ENCODE assay signal across 8 mouse cellular contexts in the genomic region with DNA sequence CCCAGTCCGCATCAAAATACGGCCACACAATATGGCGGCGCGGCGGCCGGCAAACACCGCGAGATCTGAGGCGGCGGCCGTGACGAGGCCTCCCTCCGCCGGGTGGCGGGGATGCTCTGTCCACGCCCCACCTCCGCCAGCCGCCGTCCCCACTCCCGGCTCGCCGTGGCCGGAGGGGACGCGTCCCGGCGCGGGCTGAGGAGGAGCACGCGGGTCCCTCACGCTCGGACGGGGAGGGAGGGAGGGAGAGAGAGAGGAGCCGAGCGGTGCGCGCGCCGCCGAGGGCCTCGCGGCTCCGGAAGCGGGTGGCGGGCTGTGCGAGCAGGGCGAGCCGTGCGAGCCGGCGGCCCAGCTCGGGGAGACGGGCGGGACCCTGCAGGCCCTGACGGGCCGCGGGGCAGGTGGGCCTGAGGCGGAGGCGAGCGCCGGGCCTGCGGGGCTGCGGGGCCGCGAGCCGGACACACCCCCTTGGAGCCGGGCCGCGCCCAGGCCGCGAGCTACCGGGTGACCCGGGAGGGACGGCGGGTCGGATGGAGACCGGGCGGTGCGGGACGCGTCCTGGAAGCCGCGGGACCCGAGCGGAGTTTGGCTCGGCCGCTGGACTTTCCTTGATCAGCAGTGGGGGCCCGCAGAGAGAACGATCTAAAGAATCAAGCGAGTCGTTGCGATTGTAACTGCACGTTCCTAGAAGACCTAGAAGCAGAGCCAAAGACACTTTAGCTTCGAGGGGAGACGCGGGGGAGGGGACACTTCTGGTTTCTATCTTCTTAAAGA. TPM values are rescaled to one million over a fixed set of nuclear protein-coding genes. Genes with fewer than 3 reads are reported as not detected.
DNase-seq lines count a peak whose midpoint lies in the region; ATAC-seq and TF ChIP-seq lines count a peak whose summit lies in the region.

A gene (minus strand): TSS at position 3 of the 774 bp plus-strand sequence.

- H3K4me1 ChIP-seq in hindbrain, embryonic 10.5 days (replicated peaks) = peaks cover 34% of the 10 kb centered on the region
- peaks cover 9% of the 10 kb centered on the region; the same call in 1 of the 2 replicates for H3K4me1 ChIP-seq in lung, postnatal 0 days (ENCODE audit: insufficient read depth, low read depth, low read length)

- H3K27me3 ChIP-seq in hindbrain, embryonic 10.5 days (ENCODE audit: insufficient read depth, poor library complexity, severe bottlenecking) = no peaks in the 10 kb centered on the region
- no peaks in the 10 kb centered on the region for H3K27me3 ChIP-seq in lung, postnatal 0 days (replicated peaks; ENCODE audit: insufficient read depth, low read length)

- peaks cover 6% of the 10 kb centered on the region; the same call in 1 of the 2 replicates for H3K36me3 ChIP-seq in hindbrain, embryonic 10.5 days
- H3K36me3 ChIP-seq in lung, postnatal 0 days (ENCODE audit: insufficient read depth, low read length) = no peaks in the 10 kb centered on the region

- peak within 1 kb of the TSS; percentile 58 for H3K4me2 ChIP-seq in lung, postnatal 0 days (replicated peaks; ENCODE audit: low read depth, low read length)

- TF ChIP-seq EP300 in lung, postnatal 0 days (IDR thresholded peaks at IDR 0.05) = no peak

- peak within 1 kb of the TSS; percentile 99 for H3K4me3 ChIP-seq in hindbrain, embryonic 10.5 days
- peak within 1 kb of the TSS; percentile 90 for H3K4me3 ChIP-seq in lung, postnatal 0 days (ENCODE audit: low read depth, low read length)

- DNase-seq in MEL-GATA-1-ER (ENCODE audit: extremely low read depth, low read depth) = peak; percentile 43
- DNase-seq in cerebellum, adult 8-10 months = peak; percentile 88
- peak; percentile 92 for DNase-seq in hindbrain, embryonic 10.5 days (ENCODE audit: low spot score)
- DNase-seq in layer of hippocampus, adult 9-11 months = peak; percentile 91
- peak; percentile 97 for DNase-seq in lung, postnatal 0 days (ENCODE audit: low spot score)
- peak; percentile 85 for DNase-seq in ovary, postnatal 14 days (ENCODE audit: low spot score)
- DNase-seq in thymus, postnatal 14 days = peak; percentile 83

- peak; percentile 89 for ATAC-seq in frontal cortex, adult (ENCODE audit: low TSS enrichment)
- peak; percentile 96 for ATAC-seq in lung, postnatal 0 days

- peak within 1 kb of the TSS; percentile 90 for H3K9ac ChIP-seq in lung, postnatal 0 days (replicated peaks; ENCODE audit: low read depth)

- peak within 1 kb of the TSS; percentile 100 for H3K27ac ChIP-seq in hindbrain, embryonic 10.5 days
- H3K27ac ChIP-seq in lung, postnatal 0 days (ENCODE audit: low read length) = peak within 1 kb of the TSS; percentile 98

- WGBS in hindbrain, embryonic 10.5 days = under 1% methylated on average over 97 of the region's 97 CpGs
- WGBS in lung, postnatal 0 days = under 1% methylated on average over 43 of the region's 97 CpGs

- peak; percentile 29 for TF ChIP-seq CTCF in lung, postnatal 0 days (IDR thresholded peaks at IDR 0.05)

- H3K9me3 ChIP-seq in hindbrain, embryonic 10.5 days = no peaks in the 10 kb centered on the region
- H3K9me3 ChIP-seq in lung, postnatal 0 days (ENCODE audit: low read length) = no peaks in the 10 kb centered on the region

RNA-seq across cellular contexts. Expression of the gene that starts here (rescaled TPM):
- 12.1 and 16.7 TPM in 2 replicates for polyA plus RNA-seq in hindbrain, embryonic 10.5 days (2016; fragmentation: Nextera tagmentation; extraction: Ambion mirVana)
- 16.8 and 18.7 TPM in 2 replicates for polyA plus RNA-seq in lung, postnatal 0 days (2015; fragmentation: Nextera tagmentation; extraction: Ambion mirVana)

Comparison
In these comparisons a context has a peak if more than half of its experiments do, and no peak if none do; other contexts are left out.
1. Peak in every context shown above with its lines: DNase-seq, ATAC-seq, H3K4me3 ChIP-seq and H3K27ac ChIP-seq.
2. DNase-seq: peak in every context shown above with its lines; median percentile 97 in lung, postnatal 0 days; 92 in hindbrain, embryonic 10.5 days; 91 in layer of hippocampus, adult 9-11 months; 88 in cerebellum, adult 8-10 months; 85 in ovary, postnatal 14 days; 83 in thymus, postnatal 14 days; 43 in MEL-GATA-1-ER.